Mouse (Mus musculus): ENCODE measurements at regions not wholly inside any gene's neighbourhood (a gene's known extent, or its start where the extent isn't known, plus 50 kb on each side); places are given as distances from the start of the nearest gene placed in this dataset.

GRCm38 (mm10) chr8:10801580-10801979, 206.7 kb downstream of the Irs2 start:
- TF ChIP-seq CTCF (IDR thresholded peaks at IDR 0.05; ENCODE audit: insufficient read depth, low read length) (no peak), POLR2A (IDR thresholded peaks at IDR 0.05; ENCODE audit: borderline replicate concordance, extremely low read depth, low read depth, low read length) (no peak)

Data from lung, adult 2 months (tissue).